Mouse (Mus musculus) lung, adult 2 months (tissue): ENCODE measurements around the gene 4930523C07Rik. TPM values are rescaled to one million over a fixed set of nuclear protein-coding genes. Genes with fewer than 3 reads are reported as not detected.

Source experiments
- DNase-seq: peaks from one replicate; pipeline ENCODE4 v3.0.0; 2022
- H3K4me1 ChIP-seq: fragments of 200-500 bp; 2 replicates; pipeline ENCODE4 v1.6.1; 2011; ENCODE audit warnings: low read length; ENCODE audit not compliant: control insufficient read depth, insufficient read depth
- H3K4me3 ChIP-seq: fragments of 200-500 bp; replicated peaks from 2 replicates; pipeline ENCODE3; 2011; ENCODE audit warnings: low read depth, mild to moderate bottlenecking, control low read depth, low read length; ENCODE audit errors: extremely low read depth
- CTCF ChIP-seq: fragments of 200-500 bp; IDR thresholded peaks from 2 replicates; pipeline ENCODE4 v1.5.1; 2011; ENCODE audit warnings: mild to moderate bottlenecking, low read length, control low read depth; ENCODE audit not compliant: insufficient read depth
- POLR2A ChIP-seq: fragments of 200-500 bp; IDR thresholded peaks from 2 replicates; pipeline ENCODE4 v1.6.1; 2011; ENCODE audit warnings: low read depth, mild to moderate bottlenecking, control low read depth, low read length, borderline replicate concordance; ENCODE audit errors: extremely low read depth
- WGBS: fragments of 180-500 bp; shearing (Covaris S2); methylation state at CpG from one replicate; pipeline ENCODE4 v1.1.7; 2018; 5-methylcytosine and 5-hydroxymethylcytosine counted together
- polyA plus RNA-seq: library from polyadenylated mRNA; depleted of rRNA; stranded (reverse); fragments of >200 nt; gene quantifications from 2 replicates; pipeline ENCODE4 v1.2.3, GENCODE M21; 2012

4930523C07Rik gene
- polyA plus RNA-seq, 1 experiment: 29.3 TPM

DNA sequence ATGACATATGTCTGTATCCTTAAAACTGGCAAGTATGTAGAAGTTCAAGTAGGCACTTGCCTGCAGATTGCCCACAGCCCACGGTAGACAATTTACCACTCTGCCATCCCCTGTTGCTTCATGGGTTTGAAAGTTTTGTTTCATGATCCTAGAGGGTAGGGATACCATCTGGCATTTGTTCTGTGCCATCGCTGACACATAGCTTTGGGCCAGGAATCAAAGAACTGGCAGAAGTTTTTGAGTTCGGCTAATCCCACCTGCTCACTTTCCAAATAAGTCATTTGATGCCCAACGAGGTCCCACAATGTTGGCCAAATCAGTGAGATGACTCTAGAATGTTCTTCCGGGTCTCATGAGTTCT is 18.3 kb upstream of the 4930523C07Rik start:
- no peak overlapping the region for H3K4me3 ChIP-seq
- TF ChIP-seq CTCF: no peak
- no peak for TF ChIP-seq POLR2A
- no peak for DNase-seq
- H3K4me1 ChIP-seq: no peaks in the 10 kb centered on the region
- WGBS: 76% methylated on average over 5 of the region's 5 CpGs

DNA sequence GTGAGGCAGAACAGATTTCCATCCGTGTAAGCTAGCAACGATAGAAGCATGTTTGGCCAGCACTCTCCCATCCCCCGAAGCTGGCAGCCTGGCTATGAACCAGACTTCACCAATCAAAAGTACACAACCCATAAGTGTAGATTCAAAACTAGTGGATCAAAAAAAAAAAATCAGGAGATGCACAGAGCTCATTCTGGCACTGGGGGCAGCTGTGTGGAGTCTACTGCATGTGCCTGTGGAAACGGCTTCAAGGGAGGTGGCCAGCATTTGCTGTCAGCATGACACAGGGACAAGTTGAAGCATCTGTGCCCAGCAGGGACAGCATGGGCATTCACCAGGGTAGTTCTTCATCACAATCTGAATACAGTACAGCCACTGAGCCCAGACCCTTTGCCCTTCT is 16.2 kb upstream of the 4930523C07Rik start:
- WGBS: 53% methylated on average over 4 of the region's 4 CpGs
- H3K4me1 ChIP-seq: no peaks in the 10 kb centered on the region
- TF ChIP-seq POLR2A (no peak), CTCF (no peak)
- no peak overlapping the region for H3K4me3 ChIP-seq
- no peak for DNase-seq

DNA sequence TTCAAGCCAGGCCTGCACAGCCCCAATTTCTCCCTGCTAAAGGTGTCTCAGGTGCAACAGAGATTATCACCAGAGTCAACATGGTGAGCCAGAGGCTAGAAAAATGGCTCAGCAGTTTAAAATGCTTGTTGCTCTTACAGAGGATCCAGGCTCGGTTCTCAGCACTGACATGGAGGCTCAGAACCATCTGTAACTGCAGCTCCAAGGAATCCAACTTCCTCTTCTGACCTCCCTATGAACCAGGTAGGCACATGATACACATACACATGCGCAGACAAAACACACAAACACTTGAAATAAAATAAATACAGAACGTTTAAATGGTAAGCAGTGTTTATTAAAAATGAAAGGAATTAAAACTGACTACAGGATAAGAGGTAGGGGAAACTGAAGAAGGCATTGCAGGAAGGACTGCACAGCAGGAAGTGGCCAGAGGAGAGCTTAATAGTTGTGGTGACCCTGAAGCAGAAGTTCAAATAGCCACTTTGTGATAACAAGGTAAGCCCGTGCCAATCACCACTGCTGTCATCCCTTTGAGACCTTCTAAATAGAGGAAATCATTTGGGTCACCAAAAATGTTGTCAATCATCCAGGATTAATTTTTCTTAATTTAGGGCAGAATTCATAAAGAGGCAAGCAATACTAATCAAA is 10.1 kb upstream of the 4930523C07Rik start:
- TF ChIP-seq POLR2A (no peak), CTCF (no peak)
- peaks cover 18% of the 10 kb centered on the region for H3K4me1 ChIP-seq
- H3K4me3 ChIP-seq: no peak overlapping the region
- WGBS: 52% methylated on average over 4 of the region's 4 CpGs
- DNase-seq: no peak

DNA sequence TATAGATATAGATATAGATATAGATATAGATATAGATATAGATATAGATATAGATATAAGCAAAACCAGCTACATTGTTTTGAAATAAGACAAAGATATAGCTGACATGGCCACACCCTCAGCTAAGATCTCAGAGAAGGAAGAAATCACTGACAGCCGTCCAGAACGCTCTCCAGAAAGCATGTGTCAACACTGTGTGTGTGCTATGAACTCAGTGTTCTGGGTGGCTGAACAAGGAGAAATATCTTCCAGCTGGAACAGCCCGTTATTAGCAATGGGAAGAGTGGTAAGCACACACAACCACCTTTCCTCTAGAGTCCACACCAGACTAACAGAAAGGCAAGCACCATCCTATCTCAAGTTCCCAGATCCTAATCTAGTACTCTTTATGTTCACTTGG is 8.6 kb upstream of the 4930523C07Rik start:
- no peak for DNase-seq
- no peak overlapping the region for H3K4me3 ChIP-seq
- TF ChIP-seq POLR2A (no peak), CTCF (no peak)
- H3K4me1 ChIP-seq: peaks cover 18% of the 10 kb centered on the region
- 35% methylated on average over 3 of the region's 3 CpGs for WGBS

DNA sequence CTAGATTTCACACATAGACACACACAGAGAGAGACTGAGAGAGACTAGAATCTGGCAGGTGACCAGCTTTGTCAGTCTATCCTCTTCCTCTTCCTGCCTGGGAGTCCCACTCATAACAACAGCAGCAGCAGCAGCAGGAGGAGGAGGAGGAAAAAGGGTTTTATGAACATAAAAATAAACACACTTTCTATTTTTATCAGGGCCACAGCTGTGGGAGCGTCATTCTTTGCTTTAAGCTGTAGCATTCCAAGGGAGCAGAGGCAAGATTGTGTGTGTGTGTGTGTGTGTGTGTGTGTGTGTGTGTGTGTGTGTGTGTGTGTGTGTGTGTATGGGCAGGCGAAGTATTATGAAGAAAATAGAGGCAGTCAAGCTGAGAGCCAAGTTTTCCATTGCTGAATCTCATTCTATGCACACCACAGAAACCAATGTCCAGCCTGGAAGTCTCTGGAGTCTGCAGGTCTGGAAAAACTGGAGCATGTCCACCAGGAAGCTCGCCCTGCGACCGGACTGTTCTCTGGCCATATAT is 7.1 kb upstream of the 4930523C07Rik start:
- Histone ChIP-seq H3K4me3 (no peak overlapping the region), H3K4me1 (peaks cover 18% of the 10 kb centered on the region)
- no peak for DNase-seq
- WGBS: 21% methylated on average over 4 of the region's 5 CpGs
- TF ChIP-seq CTCF (no peak), POLR2A (0 out of 2 replicates have a peak, but pooled peaks have one; percentile 9)

DNA sequence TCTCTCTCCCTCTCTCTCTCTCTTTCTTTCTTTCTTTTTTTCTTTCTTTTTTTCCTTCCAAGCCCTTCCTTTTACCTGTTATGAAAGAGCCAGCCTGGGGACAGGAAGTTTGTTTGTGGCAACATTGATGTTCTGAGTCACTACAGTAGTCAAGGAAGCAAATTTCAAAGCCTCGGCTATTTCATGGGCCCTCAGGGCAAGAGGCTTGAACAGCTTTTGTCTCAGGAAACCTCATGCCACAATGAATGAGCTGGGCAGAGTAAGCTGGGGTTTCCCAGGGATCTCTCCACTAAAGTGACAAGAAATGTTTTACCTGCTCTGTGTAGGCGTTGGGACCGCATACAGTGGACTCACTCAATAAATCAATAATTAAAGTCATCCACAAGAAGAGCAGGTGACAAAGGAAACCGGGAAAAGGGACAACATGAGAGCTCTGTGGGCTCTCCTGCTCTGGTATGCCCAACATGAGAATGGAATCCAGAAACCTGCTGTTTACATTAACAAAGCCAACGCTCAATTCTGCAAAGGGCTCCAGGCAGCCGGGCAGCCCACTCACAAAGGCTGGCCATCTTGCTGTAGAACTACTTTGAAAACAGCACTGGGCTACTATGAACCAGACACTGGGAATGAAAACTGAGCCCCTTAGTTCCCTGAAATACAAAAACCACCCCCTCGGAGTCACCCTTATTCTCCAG is 4.1 kb upstream of the 4930523C07Rik start:
- 47% methylated on average over 7 of the region's 7 CpGs for WGBS
- H3K4me3 ChIP-seq: no peak overlapping the region
- TF ChIP-seq POLR2A (no peak), CTCF (no peak)
- H3K4me1 ChIP-seq: peaks cover 18% of the 10 kb centered on the region
- no peak for DNase-seq

DNA sequence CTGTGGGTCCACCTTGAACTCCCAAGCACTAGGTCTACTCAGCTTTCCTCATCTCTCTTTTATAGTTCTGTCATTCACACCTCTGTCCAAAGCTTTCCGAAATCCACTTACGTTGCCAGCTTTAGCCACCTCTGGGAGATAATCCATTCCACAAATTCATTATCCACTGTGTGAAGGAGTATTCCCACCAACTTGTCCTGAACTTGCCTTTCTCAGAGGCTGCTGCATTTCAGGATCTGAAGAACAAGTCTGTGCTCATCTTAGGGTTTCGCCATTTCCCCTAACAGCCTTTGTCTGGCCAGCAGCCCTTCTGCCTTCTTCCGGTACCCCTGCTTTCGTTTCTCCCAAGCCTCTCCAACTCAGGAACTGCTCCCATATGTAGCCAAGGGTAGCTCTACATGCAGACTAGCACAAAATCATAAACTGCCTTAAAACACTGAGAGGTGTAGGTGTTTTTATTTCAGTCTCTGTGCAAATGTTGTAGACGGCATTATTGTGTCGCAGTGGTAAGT is 2.9 kb upstream of the 4930523C07Rik start:
- WGBS: 87% methylated on average over 7 of the region's 7 CpGs
- H3K4me1 ChIP-seq: peaks cover 12% of the 10 kb centered on the region
- no peak for DNase-seq
- no peak overlapping the region for H3K4me3 ChIP-seq
- TF ChIP-seq CTCF (no peak), POLR2A (no peak)

DNA sequence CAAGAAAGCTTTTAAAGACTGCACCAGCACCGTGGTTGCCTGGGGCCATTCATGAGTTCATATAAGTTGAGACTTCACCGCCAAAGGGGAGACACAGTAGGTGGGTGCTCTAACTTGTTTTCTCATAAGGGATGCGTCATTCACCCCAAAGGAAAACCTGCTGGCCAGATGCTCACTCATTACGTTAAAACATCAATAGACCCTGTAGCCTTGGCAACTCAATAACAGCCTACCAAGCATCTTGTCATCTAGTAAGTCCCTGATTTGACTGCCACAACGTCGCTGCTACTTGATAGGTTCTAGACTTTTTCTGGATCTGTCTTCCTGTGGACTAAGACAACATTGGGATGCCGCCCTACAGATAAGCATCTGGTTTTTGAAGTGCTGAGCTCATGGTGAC is 1.8 kb upstream of the 4930523C07Rik start:
- Histone ChIP-seq H3K4me1 (peaks cover 6% of the 10 kb centered on the region), H3K4me3 (no peak overlapping the region)
- no peak for DNase-seq
- TF ChIP-seq POLR2A: no peak
- no peak for TF ChIP-seq CTCF
- WGBS: 79% methylated on average over 7 of the region's 7 CpGs

DNA sequence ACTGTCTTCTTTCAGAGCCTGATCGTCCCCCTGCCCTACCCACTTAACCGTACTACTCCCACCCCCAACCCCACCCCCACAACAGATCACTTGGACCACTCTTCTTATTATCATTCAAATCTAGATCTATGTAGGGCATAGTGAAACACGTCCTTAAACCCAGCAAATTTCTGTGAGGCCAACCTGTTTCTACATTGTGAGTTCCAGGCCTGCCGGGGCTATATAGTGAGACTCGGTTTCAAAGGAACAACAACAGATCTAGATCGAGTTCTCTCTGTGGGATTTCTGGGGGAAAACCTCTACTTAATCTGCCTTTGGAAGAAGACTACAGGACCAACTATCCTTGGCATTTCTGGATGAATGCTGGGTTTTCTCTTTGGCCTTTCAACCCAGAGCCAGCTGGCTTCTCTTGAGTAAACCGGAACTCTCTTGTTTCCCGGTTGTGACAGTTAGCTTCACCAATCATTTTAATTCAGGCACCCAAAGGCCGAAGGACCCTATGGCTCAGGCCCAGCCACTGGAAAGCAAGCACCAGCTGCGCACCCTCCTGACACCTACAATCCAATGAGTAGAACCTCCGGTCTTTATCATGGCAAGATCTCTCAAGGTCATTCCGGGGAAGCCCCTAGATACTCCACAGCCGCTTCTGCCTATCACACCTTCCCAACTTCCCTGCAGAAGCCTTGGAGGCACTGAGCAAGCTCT is 759 bp upstream of the 4930523C07Rik start:
- WGBS: 60% methylated on average over 13 of the region's 13 CpGs
- no peak for TF ChIP-seq POLR2A
- no peak for TF ChIP-seq CTCF
- Histone ChIP-seq H3K4me1 (peaks cover 5% of the 10 kb centered on the region), H3K4me3 (no peak overlapping the region)
- no peak for DNase-seq

DNA sequence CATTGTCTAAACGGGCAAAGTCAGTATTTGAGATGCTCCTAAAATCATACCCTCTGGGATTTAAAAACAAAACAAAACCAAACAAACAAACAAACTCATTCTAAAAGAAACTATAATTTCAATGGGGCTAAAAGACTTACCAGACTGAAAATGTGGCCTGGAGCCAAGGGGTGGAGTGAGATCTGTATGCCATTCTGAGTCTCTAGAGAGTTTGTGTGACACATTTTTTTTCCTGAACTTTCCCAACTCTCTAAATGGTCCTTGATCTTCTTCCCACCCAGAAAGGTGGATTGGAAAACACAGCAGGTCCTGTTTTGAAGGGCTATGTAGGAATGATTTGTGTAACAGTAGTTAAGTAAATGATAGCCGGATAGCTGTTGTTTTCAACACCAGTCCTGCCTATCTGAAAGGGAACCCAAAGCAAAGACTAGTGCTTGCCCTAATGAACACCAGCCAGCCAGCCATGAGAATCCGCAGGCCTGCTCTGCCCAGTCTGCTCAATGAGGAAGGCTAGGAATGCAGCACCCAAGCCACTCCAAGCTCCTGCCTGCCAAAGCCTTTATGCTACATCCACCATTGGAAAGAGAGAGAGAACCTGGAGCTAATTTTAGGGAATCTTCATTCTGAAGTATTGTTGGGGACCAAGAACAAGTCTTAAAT is 1.0 kb downstream of the 4930523C07Rik start:
- 8% methylated on average over 3 of the region's 3 CpGs for WGBS
- peak; percentile 51 for DNase-seq
- peaks cover 13% of the 10 kb centered on the region for H3K4me1 ChIP-seq
- TF ChIP-seq POLR2A (no peak), CTCF (no peak)
- peak overlapping the region; percentile 71 for H3K4me3 ChIP-seq
